ENCODE assay signal across 13 mouse cellular contexts in the genomic region with DNA sequence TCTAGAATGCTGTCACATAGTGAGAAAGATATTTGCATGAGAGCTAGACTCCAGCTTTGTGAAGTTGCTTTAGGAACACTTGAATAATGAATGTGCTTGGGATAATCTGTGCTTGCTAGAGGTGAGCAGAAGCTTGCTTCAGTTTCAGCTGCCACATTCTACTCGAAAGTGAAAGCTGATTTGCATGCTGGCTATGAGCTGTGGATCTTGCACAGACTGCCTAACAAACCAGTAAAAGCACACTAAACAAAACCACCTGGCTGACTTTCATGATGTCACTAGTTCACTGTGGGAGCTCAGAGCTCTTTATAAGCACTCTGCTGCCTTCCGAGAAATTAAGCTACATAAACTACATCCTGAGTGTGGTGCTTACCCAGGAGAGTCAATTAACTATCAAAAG.
DNase-seq lines count a peak whose midpoint lies in the region; ATAC-seq and TF ChIP-seq lines count a peak whose summit lies in the region.
"Had no signal": no experiment of that assay in that cellular context is flagged by ENCODE, and none has a peak within 500 bp of the region (broad histone marks: within the 10 kb centered on the region; RNA-seq: fewer than 3 reads in every experiment).

No protein-coding gene starts in this region.

- WGBS in midbrain, embryonic 12.5 days, result 41% methylated on average over 2 of the region's 2 CpGs
- WGBS in midbrain, embryonic 10.5 days, result 69% methylated on average over 2 of the region's 2 CpGs
- 17% methylated on average over 2 of the region's 2 CpGs for WGBS in forebrain, postnatal 0 days

- H3K4me2 ChIP-seq in midbrain, embryonic 12.5 days (replicated peaks), result no peak overlapping the region
- H3K4me2 ChIP-seq in forebrain, postnatal 0 days (ENCODE audit: low read depth), result no peak overlapping the region

- no peak overlapping the region for H3K9ac ChIP-seq in midbrain, embryonic 12.5 days (replicated peaks)
- no peak overlapping the region for H3K9ac ChIP-seq in forebrain, postnatal 0 days

- peak; percentile 34; the same call in 1 of the 2 replicates for ATAC-seq in midbrain, embryonic 12.5 days (ENCODE audit: low FRiP score, low read depth)
- ATAC-seq in forebrain, postnatal 0 days, result peak; percentile 92
- ATAC-seq: lung, postnatal 0 days had no signal

- no peak for TF ChIP-seq CTCF in forebrain, postnatal 0 days (IDR thresholded peaks at IDR 0.05; ENCODE audit: low read depth)

- no peak overlapping the region for H3K27ac ChIP-seq in midbrain, embryonic 12.5 days (replicated peaks)
- H3K27ac ChIP-seq in midbrain, embryonic 10.5 days (replicated peaks), result no peak overlapping the region
- no peak overlapping the region for H3K27ac ChIP-seq in forebrain, postnatal 0 days (ENCODE audit: low read depth, low read length)

- H3K36me3 ChIP-seq in midbrain, embryonic 12.5 days, result no peaks in the 10 kb centered on the region
- no peaks in the 10 kb centered on the region for H3K36me3 ChIP-seq in midbrain, embryonic 10.5 days
- no peaks in the 10 kb centered on the region for H3K36me3 ChIP-seq in forebrain, postnatal 0 days (ENCODE audit: insufficient read depth)

- H3K4me1 ChIP-seq in midbrain, embryonic 12.5 days, result no peaks in the 10 kb centered on the region
- no peaks in the 10 kb centered on the region for H3K4me1 ChIP-seq in midbrain, embryonic 10.5 days
- no peaks in the 10 kb centered on the region for H3K4me1 ChIP-seq in forebrain, postnatal 0 days (ENCODE audit: insufficient read depth)

- H3K9me3 ChIP-seq in midbrain, embryonic 12.5 days, result no peaks in the 10 kb centered on the region
- H3K9me3 ChIP-seq in midbrain, embryonic 10.5 days (replicated peaks), result no peaks in the 10 kb centered on the region
- H3K9me3 ChIP-seq in forebrain, postnatal 0 days (ENCODE audit: low read length), result no peaks in the 10 kb centered on the region

- H3K27me3 ChIP-seq in midbrain, embryonic 12.5 days, result no peaks in the 10 kb centered on the region
- no peaks in the 10 kb centered on the region for H3K27me3 ChIP-seq in midbrain, embryonic 10.5 days (ENCODE audit: low read depth, poor library complexity, severe bottlenecking)
- no peaks in the 10 kb centered on the region for H3K27me3 ChIP-seq in forebrain, postnatal 0 days (ENCODE audit: insufficient read depth, low read length)

- no peak overlapping the region for H3K4me3 ChIP-seq in midbrain, embryonic 12.5 days
- H3K4me3 ChIP-seq in midbrain, embryonic 10.5 days, result no peak overlapping the region
- no peak overlapping the region for H3K4me3 ChIP-seq in forebrain, postnatal 0 days (ENCODE audit: low read depth, low read length)

- no peak for DNase-seq in midbrain, embryonic 10.5 days (ENCODE audit: low spot score)
- peak; percentile 66 for DNase-seq in brain, adult 2 months (ENCODE audit: low read depth, low spot score)
- DNase-seq in forebrain, postnatal 0 days, result peak; percentile 73
- peak; percentile 8 for DNase-seq in naive thymus-derived CD4-positive, alpha-beta T cell, adult 2 months (ENCODE audit: low read depth)
- DNase-seq in adrenal gland, adult 18-20 months (ENCODE audit: low spot score in 2 of 2), result no peak
- no peak for DNase-seq in ovary, postnatal 14 days (ENCODE audit: low spot score)
- no peak for DNase-seq in gastrocnemius, postnatal 4 days (ENCODE audit: low spot score in 2 of 2)
- DNase-seq: gastrocnemius, postnatal 10 days; kidney, postnatal 14 days; left cerebral cortex, postnatal 4 days; thymus, postnatal 4 days had no signal

Comparison
In these comparisons a context has a peak if more than half of its experiments do, and no peak if none do; other contexts are left out.
1. DNase-seq: peak in brain, adult 2 months (single experiment), forebrain, postnatal 0 days (single experiment) and naive thymus-derived CD4-positive, alpha-beta T cell, adult 2 months (single experiment); none in midbrain, embryonic 10.5 days (single experiment), adrenal gland, adult 18-20 months (0 of 2), ovary, postnatal 14 days (single experiment) and gastrocnemius, postnatal 4 days (0 of 2).